Mouse (Mus musculus) CH12.LX (cell line): ENCODE results near the gene Gm11487. TPM values are rescaled to one million over a fixed set of nuclear protein-coding genes. Genes with fewer than 3 reads are reported as not detected.
"Not testable (repeated sequence)": the region's sequence is repeated elsewhere in the genome, so short reads cannot be mapped to it uniquely, and the experiment has no call there.

Experiments
- DNase-seq: peaks from one replicate; pipeline ENCODE4 v3.0.0-alpha.2; 2013; ENCODE audit errors: extremely low read depth
- H3K27ac ChIP-seq: 2 replicates; pipeline ENCODE4 v1.5.1; 2012; ENCODE audit warnings: low read depth, mild to moderate bottlenecking, control low read depth, moderate library complexity; ENCODE audit not compliant: insufficient read depth
- H3K27me3 ChIP-seq: replicated peaks from 2 replicates; pipeline ENCODE3; 2012; ENCODE audit warnings: inconsistent platforms
- H3K36me3 ChIP-seq, 2 experiments: replicated peaks in 1 of 2; 2 replicates each; pipeline versions ENCODE3 to v1.6.1; 2012; ENCODE audit warnings: inconsistent platforms in 1 of 2, low read length in 1 of 2, mild to moderate bottlenecking in 1 of 2, mixed read lengths in 1 of 2, moderate library complexity in 1 of 2; ENCODE audit not compliant: control insufficient read depth in 1 of 2, insufficient read depth in 1 of 2
- H3K4me1 ChIP-seq, 2 experiments: 2 replicates each; pipeline ENCODE4 v1.6.1; 2012; ENCODE audit warnings: inconsistent platforms in 1 of 2, moderate library complexity in 1 of 2; ENCODE audit not compliant: insufficient read depth in 2 of 2, control insufficient read depth in 1 of 2
- H3K4me2 ChIP-seq: 2 replicates; pipeline ENCODE4 v1.6.1; 2012; ENCODE audit warnings: low read depth, mild to moderate bottlenecking, control low read depth; ENCODE audit not compliant: poor library complexity, insufficient read depth, severe bottlenecking
- H3K4me3 ChIP-seq, 3 experiments: fragments of 150-350 bp in 1 of 3; sonication (generic) in 1 of 3; replicated peaks in 1 of 3; 2 replicates each; pipeline versions ENCODE3 to v1.5.1; 2011 to 2012; ENCODE audit warnings: low read depth in 2 of 3, low read length in 2 of 3, mild to moderate bottlenecking in 2 of 3, moderate library complexity in 2 of 3, control low read depth in 1 of 3, improper control_type of control experiment in 1 of 3, inconsistent platforms in 1 of 3, mixed read lengths in 1 of 3; ENCODE audit not compliant: poor library complexity in 1 of 3
- H3K79me2 ChIP-seq: replicated peaks from 2 replicates; pipeline ENCODE4 v1.6.1; 2012; ENCODE audit warnings: mild to moderate bottlenecking, moderate library complexity; ENCODE audit not compliant: control insufficient read depth, poor library complexity, insufficient read depth, severe bottlenecking; ENCODE audit errors: extremely low read depth
- H3K9ac ChIP-seq: 2 replicates; pipeline ENCODE4 v1.6.1; 2012; ENCODE audit warnings: low read depth, mild to moderate bottlenecking, control low read depth, moderate library complexity; ENCODE audit not compliant: insufficient read depth
- H3K9me3 ChIP-seq: replicated peaks from 2 replicates; pipeline ENCODE3; 2012; ENCODE audit warnings: low read length, inconsistent platforms, mixed read lengths
- CTCF ChIP-seq, 2 experiments: IDR thresholded peaks in 1 of 2; conservative IDR thresholded peaks in 1 of 2; 2 replicates each; pipeline ENCODE4 v1.5.1; 2011 to 2012; ENCODE audit warnings: low read depth in 2 of 2, low read length in 2 of 2, improper control_type of control experiment in 1 of 2, inconsistent platforms in 1 of 2, mild to moderate bottlenecking in 1 of 2, moderate library complexity in 1 of 2
- ELF1 ChIP-seq: IDR thresholded peaks from 2 replicates; pipeline ENCODE4 v1.6.1; 2014; ENCODE audit warnings: low read depth, mild to moderate bottlenecking, inconsistent platforms, low read length, improper control_type of control experiment
- ETS1 ChIP-seq: conservative IDR thresholded peaks from 2 replicates; pipeline ENCODE4 v1.6.1; 2012; ENCODE audit warnings: low read depth, mild to moderate bottlenecking, inconsistent platforms, low read length, improper control_type of control experiment, moderate library complexity
- IRF4 ChIP-seq: IDR thresholded peaks from 2 replicates; pipeline ENCODE4 v1.6.1; 2014; ENCODE audit warnings: low read depth, mild to moderate bottlenecking, inconsistent platforms, low read length, improper control_type of control experiment
- JUN ChIP-seq: IDR thresholded peaks from 2 replicates; pipeline ENCODE4 v1.6.1; 2011; ENCODE audit warnings: low read depth, mild to moderate bottlenecking, low read length, improper control_type of control experiment, moderate library complexity; ENCODE audit not compliant: insufficient read depth
- MAX ChIP-seq: IDR thresholded peaks from 2 replicates; pipeline ENCODE4 v1.6.1; 2011; ENCODE audit warnings: low read length, improper control_type of control experiment
- MAZ ChIP-seq: IDR thresholded peaks from 2 replicates; pipeline ENCODE4 v1.6.1; 2012; ENCODE audit warnings: low read depth, mild to moderate bottlenecking, inconsistent platforms, low read length, improper control_type of control experiment, moderate library complexity
- MEF2A ChIP-seq: IDR thresholded peaks from 2 replicates; pipeline ENCODE4 v1.6.1; 2014; ENCODE audit warnings: low read depth, mild to moderate bottlenecking, inconsistent platforms, low read length, improper control_type of control experiment, borderline replicate concordance
- RAD21 ChIP-seq: IDR thresholded peaks from 2 replicates; pipeline ENCODE4 v1.6.1; 2011; ENCODE audit warnings: low read depth, mild to moderate bottlenecking, low read length, improper control_type of control experiment, moderate library complexity
- SMC3 ChIP-seq: IDR thresholded peaks from 2 replicates; pipeline ENCODE4 v1.6.1; 2011; ENCODE audit warnings: low read depth, low read length, improper control_type of control experiment
- TCF12 ChIP-seq: IDR thresholded peaks from 2 replicates; pipeline ENCODE4 v1.6.1; 2014; ENCODE audit warnings: low read depth, mild to moderate bottlenecking, inconsistent platforms, low read length, improper control_type of control experiment
- UBTF ChIP-seq: IDR thresholded peaks from 2 replicates; pipeline ENCODE4 v1.6.1; 2012; ENCODE audit warnings: low read depth, mild to moderate bottlenecking, inconsistent platforms, low read length, improper control_type of control experiment, moderate library complexity
- USF1 ChIP-seq: IDR thresholded peaks from 2 replicates; pipeline ENCODE4 v1.6.1; 2014; ENCODE audit warnings: low read depth, mild to moderate bottlenecking, inconsistent platforms, low read length, improper control_type of control experiment
- ZKSCAN1 ChIP-seq: IDR thresholded peaks from 2 replicates; pipeline ENCODE4 v1.6.1; 2012; ENCODE audit warnings: low read depth, inconsistent platforms, low read length, improper control_type of control experiment, borderline replicate concordance
- ZNF384 ChIP-seq: IDR thresholded peaks from 2 replicates; pipeline ENCODE4 v1.6.1; 2012; ENCODE audit warnings: low read depth, low read length, improper control_type of control experiment, inconsistent platforms
- dilution Hi-C: fragments of 300-500 bp; cut with MboI; formaldehyde crosslinking; loops from 2 replicates; pipeline ENCODE4 v1.14.3; 2020; ENCODE audit warnings: low sequenced_read_pairs; ENCODE audit not compliant: extremely low pct_unique_long_range_greater_than_20kb, extremely low pct_ligation_motif_present
- in situ Hi-C: fragments of 300-500 bp; cut with MboI; formaldehyde crosslinking; loops from 3 replicates; pipeline ENCODE4 v1.14.3; 2019; ENCODE audit warnings: low sequenced_read_pairs, low pct_ligation_motif_present, low pct_unique_long_range_greater_than_20kb, mixed read lengths
- polyA plus RNA-seq: library from polyadenylated mRNA; unstranded; fragments of >175 nt; gene quantifications from 2 replicates; pipeline ENCODE4 v1.2.1, GENCODE M21; 2012; ENCODE audit warnings: low read depth; ENCODE audit not compliant: insufficient read length
- total RNA-seq, 2 experiments: library from RNA; depleted of rRNA; stranded (reverse); fragments of 300-350 nt in 1 of 2; fragments of >200 nt in 1 of 2; gene quantifications; 2 replicates each; pipeline ENCODE4 v1.2.3; 2012 to 2014

Gene Gm11487
- total RNA-seq (2012; rRNA removed) (not detected in 2 replicates), total RNA-seq (2014; rRNA removed) (not detected in 2 replicates), polyA plus RNA-seq (not detected in 2 replicates)

DNA sequence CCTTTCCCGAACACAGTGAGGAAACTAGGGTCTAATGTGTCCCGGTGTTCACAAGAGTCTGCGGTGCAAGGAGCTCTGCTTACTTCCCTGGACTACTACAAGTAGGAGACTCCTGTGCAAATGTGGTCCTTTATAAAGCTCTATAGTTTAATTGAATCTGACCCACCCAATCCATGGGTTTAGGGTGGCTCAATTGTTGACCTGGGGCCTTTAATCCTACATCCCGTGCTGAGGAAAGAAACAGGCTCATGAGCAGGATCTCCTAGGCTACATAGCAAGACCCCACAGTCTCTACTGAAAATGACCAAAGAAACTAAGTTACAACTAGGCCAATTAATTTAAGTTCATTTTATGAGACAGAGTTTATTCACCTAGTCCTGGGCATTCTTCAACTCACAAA lies at the start of gene Gm11487:
TSS of gene Gm11487 (minus strand) at position 101 of the 400 bp plus-strand sequence.
- H3K36me3 ChIP-seq, H3K27ac ChIP-seq, DNase-seq, H3K79me2 ChIP-seq, H3K9me3 ChIP-seq, H3K27me3 ChIP-seq, H3K9ac ChIP-seq, H3K4me3 ChIP-seq, H3K4me2 ChIP-seq, dilution Hi-C loops, H3K4me1 ChIP-seq, in situ Hi-C loops: not testable (repeated sequence)

DNA sequence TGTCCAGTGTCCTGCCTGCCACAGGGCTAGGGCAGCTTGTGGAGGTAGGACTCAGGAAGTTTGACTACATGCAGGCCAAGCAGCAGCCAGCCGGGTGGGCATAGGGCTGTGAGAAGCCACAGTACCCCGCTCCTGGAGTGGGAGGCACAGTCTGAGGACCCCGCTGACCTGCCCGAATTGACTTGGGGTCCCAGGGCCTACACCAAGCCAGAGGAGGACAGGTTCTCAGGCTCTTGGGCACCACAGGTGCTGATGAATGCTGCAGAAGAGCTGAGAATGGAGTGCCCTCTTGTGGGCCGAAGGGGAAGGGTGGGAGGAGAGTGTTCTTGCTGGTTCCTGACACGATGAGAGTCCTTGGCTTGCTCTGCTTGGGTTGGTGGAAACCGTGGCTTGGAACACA lies 39.8 kb upstream of the Gm11487 start:
- Histone ChIP-seq H3K4me2 (no peak overlapping the region), H3K27ac (no peak overlapping the region), H3K9me3 (peaks cover 27% of the 10 kb centered on the region), H3K4me1 (no peaks in the 10 kb centered on the region), H3K36me3 (no peaks in the 10 kb centered on the region)
- no peak for TF ChIP-seq CTCF (conservative IDR thresholded peaks at IDR 0.05 in 1 of 2, IDR thresholded peaks at IDR 0.05 in 1 of 2; ENCODE audit: low read depth in 2 of 2, low read length in 2 of 2)
- TF ChIP-seq MAZ: no peak
- TF ChIP-seq, all 38 proteins: peak for 0
- no peak for DNase-seq
- in situ Hi-C loops: no loop called here
- H3K79me2 ChIP-seq: no peaks in the 10 kb centered on the region
- no peak overlapping the region for H3K9ac ChIP-seq
- H3K27me3 ChIP-seq: no peaks in the 10 kb centered on the region
- dilution Hi-C loops: no loop called here
- H3K4me3 ChIP-seq: no peak overlapping the region

DNA sequence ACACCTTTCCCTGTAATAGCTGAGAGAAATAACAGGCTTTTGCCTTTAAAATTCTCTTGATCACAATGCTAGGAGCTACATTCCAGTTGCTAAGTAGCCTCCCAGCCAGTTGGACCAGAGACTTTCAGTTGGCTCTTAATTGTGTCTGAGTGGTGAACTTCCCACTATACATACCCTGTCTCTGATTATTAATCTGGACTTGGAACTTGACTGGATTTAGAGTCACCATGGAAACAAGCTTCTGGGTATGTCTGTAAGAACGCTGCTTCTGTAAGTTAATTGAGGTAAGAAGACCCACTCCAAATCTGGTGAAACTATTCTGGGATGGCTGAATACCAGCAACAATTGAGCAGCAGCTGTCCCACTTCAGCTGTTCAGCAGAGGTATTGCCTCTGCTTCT lies 37.7 kb upstream of the Gm11487 start:
- dilution Hi-C loops: no loop called here

More for the DNA sequence above, 37.7 kb upstream of the Gm11487 start:
- Histone ChIP-seq H3K4me2 (no peak overlapping the region), H3K4me1 (no peaks in the 10 kb centered on the region), H3K27me3 (no peaks in the 10 kb centered on the region), H3K36me3 (no peaks in the 10 kb centered on the region), H3K4me3 (no peak overlapping the region), H3K27ac (no peak overlapping the region), H3K79me2 (no peaks in the 10 kb centered on the region), H3K9ac (no peak overlapping the region), H3K9me3 (peaks cover 27% of the 10 kb centered on the region)
- TF ChIP-seq UBTF (no peak), TCF12 (no peak), JUN (no peak), RAD21 (no peak), ZKSCAN1 (no peak), ZNF384 (no peak), MAX (no peak), MAZ (no peak), IRF4 (no peak), MEF2A (no peak), ELF1 (no peak), SMC3 (no peak), ETS1 (no peak), USF1 (no peak)
- in situ Hi-C loops: no loop called here
- DNase-seq: no peak
